Mouse (Mus musculus) cerebellum, adult (tissue): ENCODE data around the gene 2410002F23Rik.
"Not testable (repeated sequence)": the region's sequence is repeated elsewhere in the genome, so short reads cannot be mapped to it uniquely, and the experiment has no call there.

Experiments used
- ATAC-seq: cut with Nextera tagmentation; 2 replicates; pipeline ENCODE4 v1.9.2; 2017; ENCODE audit warnings: mild to moderate bottlenecking, moderate library complexity, mixed read lengths; ENCODE audit not compliant: insufficient number of reproducible peaks, low FRiP score, low TSS enrichment

The 2410002F23Rik gene

DNA sequence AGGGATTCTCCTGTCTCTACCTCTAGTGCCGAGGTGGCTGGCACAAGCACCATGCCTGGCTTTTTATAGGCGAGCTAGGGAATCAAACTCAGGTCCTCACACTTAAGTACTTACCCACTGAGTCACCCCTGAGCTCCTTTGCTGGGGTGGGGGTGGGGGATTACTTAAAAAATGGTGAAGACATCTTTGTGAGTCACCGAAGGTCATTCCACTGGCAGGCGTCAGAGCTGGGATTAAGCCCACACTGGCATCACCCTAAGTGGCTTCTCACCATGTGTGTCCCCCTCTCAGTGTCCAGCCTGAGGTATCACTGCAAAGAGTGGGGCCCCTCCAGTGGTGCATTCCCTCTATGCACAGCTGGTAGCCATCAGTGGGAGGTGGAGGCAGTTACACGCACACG is 13.9 kb downstream of the 2410002F23Rik start:
- ATAC-seq, result no peak

- ATAC-seq, result no peak
These were observed 14.6 kb downstream of the 2410002F23Rik start, which contains the start of gene Gm15517 for GRCm38 (mm10) chr7:44261147-44261546. Gene Gm15517 (plus strand): TSS chr7:44261447.

DNA sequence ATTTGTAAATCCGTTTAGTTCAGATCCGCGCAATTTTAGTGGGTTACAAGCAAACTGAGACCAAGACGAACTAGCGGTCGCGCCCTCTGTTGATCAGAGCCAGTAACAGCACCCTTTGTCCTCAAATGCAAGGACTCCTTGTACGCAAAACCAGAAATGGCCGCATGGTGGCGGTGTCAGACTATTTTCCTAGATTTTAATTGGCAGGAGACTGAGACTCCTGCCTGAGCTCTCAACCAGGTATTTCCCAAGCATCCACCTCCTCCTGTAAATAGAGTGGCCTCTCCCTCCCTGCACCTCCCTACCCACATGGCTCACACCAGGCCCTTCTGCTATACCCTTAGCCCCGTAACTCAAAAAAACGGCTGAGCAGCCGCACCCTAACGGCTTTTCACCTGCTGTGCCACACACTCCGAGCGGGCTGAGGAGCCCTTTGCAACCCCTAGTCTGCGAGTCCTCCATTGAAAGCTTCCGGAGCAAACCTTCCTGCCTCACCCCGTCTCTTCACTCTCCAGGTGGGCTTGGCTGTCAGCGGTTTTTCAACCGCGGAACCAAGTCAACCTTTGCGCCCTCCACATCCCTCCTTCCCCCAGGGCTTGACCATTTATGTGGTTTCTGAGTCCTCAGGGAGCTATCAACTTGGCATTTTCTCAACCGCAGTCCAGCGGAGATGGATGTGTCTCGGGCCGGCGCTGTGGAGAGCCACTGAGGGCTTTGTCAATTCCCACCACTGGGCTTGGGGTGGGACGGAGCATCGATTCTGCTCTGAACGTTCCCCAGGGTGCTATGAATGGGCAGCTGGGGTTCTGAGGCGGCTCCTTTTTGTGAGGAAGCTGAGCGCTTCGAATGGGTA is 16.5 kb downstream of the 2410002F23Rik start:
- peak; percentile 87 for ATAC-seq

GRCm38 (mm10) chr7:44268117-44268516 is 21.6 kb downstream of the 2410002F23Rik start:
- no peak for ATAC-seq

DNA sequence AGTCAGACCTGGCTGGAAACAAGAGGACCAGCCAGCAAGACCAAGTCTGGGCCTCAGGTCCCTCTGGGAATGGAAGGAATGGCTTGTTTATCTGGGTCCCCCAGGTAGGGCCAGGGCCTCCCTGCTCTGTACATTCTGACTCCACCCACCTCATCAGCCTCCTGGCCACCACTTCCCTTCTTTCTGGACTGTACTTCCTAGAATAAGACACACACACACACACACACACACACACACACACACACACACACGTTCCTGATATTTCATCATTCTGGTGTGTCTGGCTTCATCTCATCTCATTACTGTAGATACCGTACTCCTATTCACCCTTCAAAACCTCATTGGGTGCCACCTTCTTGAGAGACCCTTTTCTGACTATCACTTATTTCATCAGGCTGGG is 22.9 kb downstream of the 2410002F23Rik start:
- no peak for ATAC-seq

DNA sequence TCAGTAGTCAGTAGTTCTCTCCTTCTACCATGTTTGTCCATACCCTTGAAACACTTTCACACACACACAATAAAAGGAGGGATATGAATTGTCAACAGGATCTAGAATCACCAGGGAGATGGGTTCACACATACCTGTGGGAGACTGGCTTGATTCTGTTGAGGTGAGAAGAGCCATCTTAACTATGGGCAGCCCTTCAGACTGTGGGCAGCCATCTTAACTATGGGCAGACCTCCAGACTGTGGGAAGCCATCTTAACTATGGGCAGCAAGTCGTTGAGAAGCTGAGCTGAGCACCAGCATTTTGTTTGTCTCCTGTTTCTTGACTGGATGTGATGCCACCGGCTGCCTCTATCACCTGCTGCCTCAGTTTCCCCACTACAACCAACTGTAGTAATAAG is 24.8 kb downstream of the 2410002F23Rik start:
- no peak for ATAC-seq

- no peak for ATAC-seq
These were observed 26.0 kb downstream of the 2410002F23Rik start for GRCm38 (mm10) chr7:44272546-44272945.

GRCm38 (mm10) chr7:44273446-44273845 is 26.9 kb downstream of the 2410002F23Rik start:
- ATAC-seq, result no peak

GRCm38 (mm10) chr7:44274096-44274495 is 27.6 kb downstream of the 2410002F23Rik start:
- ATAC-seq, result no peak

GRCm38 (mm10) chr7:44275546-44275945 is 29.0 kb downstream of the 2410002F23Rik start:
- ATAC-seq, result no peak

DNA sequence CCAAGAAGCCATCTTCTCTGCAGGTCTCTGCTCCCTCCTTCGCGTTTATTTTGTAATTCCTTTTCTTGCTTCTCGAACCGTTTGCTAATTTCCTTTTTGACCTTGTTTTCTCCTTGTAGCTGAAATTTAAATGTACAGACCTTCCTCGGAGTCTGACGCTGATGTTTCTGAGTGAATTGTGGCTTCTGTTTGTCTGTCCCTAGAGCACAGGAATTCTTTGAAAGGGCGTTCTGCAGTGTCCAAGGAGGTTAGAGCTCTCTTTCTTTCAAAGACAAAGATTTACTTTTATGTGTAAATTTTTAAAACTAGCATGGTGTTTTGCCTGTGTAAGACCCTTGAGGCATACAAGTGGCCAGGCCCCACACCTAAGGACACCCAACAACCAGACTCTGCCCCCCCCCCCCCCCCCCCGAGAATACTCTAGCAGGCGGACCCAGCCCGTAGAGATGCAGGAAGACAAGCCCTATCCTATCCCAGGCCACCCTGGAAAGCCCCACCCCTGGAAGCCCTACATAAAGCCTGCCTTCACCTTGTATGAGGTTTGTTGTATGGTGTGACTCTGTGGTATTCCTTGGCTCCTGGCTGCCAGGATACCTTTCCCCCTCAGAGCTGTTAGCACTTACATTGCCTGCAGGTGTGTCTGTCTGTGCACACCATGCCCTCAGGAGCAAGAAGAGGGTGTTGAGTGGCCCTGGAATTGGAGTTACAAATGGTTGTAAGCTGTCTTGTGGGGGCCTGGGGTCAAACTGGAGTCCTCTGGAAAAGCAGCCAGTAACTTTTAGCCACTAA is 30.1 kb downstream of the 2410002F23Rik start:
- no peak for ATAC-seq

DNA sequence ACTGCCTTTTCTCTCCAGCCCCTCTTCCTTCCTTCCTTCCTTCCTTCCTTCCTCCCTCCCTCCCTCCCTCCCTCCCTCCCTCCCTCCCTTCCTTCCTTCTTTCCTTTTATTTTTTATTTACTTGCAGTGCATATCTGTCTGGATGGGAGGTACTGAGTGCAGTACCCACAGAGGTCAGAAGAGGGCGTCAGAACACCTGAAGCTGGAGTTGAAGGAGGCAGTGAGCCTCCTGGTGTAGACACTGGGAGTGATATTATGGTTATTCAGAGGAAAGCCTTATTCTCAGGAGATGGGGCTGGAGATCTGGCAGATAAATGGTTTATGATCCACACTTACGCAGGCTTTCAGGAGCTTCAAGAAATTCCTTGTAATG is 30.7 kb downstream of the 2410002F23Rik start:
- ATAC-seq, result no peak; the same call in 1 of the 2 replicates

GRCm38 (mm10) chr7:44280959-44281358 is 34.4 kb downstream of the 2410002F23Rik start:
- no peak for ATAC-seq

DNA sequence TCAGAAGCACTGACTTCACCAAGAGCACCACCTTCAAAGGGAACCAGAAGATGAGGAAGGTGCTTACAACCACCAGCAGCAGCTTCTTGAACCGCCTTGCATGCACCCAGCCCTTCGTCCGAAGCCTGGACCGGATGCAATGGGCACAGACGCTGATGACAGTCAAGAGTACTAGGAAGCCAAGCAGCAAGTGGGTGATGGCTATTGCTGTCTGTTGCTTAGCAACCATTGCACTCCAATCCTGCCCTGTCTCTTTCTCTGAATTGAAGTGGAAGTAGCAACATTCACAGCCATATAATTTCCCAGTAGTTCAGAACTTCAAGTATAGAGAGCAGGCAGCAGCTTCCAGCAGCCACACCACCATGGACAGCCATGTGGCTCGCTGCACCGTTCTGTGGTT is 35.1 kb downstream of the 2410002F23Rik start:
- ATAC-seq, result no peak

DNA sequence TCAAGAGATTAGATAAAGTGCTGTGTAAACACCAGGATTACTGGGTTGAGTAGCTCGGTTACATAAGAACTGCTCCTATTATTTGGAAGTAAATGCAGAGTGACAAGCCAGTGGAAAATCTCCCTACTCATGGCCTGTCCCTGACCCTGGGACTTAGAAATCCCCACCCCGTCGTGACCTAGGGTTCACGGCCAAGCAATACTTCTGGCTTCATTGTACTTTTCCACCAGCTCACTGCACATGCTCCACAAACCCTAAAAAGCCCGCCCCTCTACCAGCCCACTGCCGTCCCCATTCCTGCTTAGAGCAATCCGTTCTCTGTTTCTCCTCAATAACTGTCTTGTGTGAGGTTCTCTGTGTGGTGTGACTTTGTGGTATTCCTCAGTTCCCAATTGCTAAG is 41.2 kb downstream of the 2410002F23Rik start:
- no peak for ATAC-seq

DNA sequence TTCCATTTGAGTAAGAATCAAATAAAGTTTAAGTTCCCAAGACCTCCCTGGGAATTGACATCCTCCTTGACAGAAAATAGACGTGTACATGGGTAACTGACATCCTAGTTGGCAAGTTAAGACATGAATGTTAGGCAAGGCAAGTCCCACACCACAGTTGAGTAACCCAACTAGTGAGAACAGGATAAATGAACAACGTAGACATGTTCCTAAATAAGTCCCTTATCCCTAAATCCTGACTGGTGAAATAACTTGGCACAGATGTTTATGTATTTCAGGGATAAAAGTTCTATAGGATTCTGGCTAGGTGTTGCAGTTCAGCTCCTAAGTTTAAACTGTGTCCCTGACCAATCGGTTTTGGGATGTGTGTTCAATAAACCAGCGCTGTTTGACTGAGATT is 44.5 kb downstream of the 2410002F23Rik start:
- ATAC-seq, result no peak

DNA sequence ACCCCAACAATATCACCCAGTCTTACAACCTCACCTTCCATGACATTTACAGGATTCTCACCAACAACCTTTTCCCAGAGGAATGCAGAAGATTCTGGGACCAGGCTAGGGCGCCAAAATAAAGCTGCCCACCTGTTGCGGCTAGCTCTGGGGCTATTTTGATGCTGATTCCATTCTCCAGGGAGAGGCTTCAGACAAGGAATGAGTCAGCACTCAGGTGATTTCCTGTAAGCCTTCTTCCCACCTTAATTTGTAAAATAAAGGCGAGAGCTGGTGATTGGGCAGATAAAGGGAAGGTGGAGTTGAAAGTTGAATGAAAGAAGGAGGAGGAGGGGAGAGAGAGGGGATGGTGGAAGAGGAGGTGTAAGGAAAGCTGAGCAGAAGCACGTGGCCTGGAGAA is 44.9 kb downstream of the 2410002F23Rik start:
- no peak for ATAC-seq

DNA sequence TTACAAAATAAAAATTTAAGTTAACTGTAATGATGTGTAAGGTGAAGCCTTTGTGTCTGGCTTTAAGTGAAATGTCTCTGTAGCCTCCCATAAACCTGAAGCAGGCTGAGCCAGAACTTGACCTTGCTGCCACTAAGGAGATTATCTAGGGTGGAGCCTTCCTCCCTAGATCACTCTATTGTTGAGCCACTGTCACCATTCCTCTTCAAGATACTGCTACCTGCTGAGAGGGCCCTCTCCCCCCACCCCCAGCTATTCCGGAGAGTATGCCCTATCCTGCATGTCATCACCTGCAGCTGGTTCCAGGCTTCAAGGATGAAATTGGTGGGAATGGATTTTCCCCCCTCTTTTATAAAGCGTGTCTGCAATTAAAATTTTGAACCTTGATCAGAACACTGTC is 51.0 kb downstream of the 2410002F23Rik start:
- ATAC-seq, result not testable (repeated sequence)
